Mouse (Mus musculus): Measurements from ENCODE around the gene Sft2d1.

DNA sequence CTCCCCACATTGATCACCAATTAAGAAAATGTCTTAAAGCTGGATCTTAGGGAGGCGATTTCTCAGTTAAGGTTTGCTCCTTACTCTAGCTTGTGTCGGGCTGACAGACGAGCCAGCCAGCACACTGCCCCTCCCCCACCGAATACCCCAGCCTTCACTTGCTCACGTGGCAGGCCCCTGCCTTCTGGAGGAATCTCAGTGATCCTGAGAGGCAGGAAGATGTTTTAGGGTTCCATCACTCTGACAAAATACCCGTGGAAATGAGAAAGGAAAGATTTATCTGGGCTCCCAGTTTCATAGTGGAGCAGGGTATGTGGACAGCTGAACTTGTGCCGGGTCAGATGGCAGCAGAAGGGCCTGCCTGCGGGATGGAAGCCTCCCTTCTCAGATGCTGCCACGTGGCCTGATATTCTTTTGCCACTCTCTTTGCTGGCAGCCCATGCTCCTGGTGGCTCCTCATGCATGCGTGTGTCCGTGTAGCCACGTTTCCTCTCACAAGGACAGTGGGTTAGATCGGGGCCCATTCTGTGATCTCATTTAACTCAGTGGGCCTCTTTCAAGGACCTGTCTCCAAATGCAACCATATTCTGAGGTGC is 59.8 kb downstream of the Sft2d1 start:
- no peak for TF ChIP-seq CTCF (IDR thresholded peaks at IDR 0.05 in 2 of 3, conservative IDR thresholded peaks at IDR 0.05 in 1 of 3; ENCODE audit: control insufficient read depth in 1 of 3, insufficient read depth in 1 of 3, low read depth in 2 of 3, low read length in 3 of 3, poor library complexity in 1 of 3, severe bottlenecking in 1 of 3)
- no peak for TF ChIP-seq POLR2A (IDR thresholded peaks at IDR 0.05; ENCODE audit: control insufficient read depth in 1 of 2, insufficient read depth in 1 of 2, low read depth in 1 of 2, low read length in 2 of 2, poor library complexity in 1 of 2)
- no peak for TF ChIP-seq CHD1 (IDR thresholded peaks at IDR 0.05; ENCODE audit: low read depth, low read length)
- no peak for TF ChIP-seq EP300 (IDR thresholded peaks at IDR 0.05; ENCODE audit: low read depth in 1 of 2, low read length in 2 of 2)
- TF ChIP-seq GATA1 (IDR thresholded peaks at IDR 0.05; ENCODE audit: low read depth, low read length) = no peak
- no peak for TF ChIP-seq USF1 (IDR thresholded peaks at IDR 0.05; ENCODE audit: low read depth, low read length)
- TF ChIP-seq USF2 (IDR thresholded peaks at IDR 0.05; ENCODE audit: borderline replicate concordance in 1 of 2, insufficient read depth in 1 of 2, low read depth in 1 of 2, low read length in 2 of 2) = no peak
- TF ChIP-seq SIN3A (IDR thresholded peaks at IDR 0.05; ENCODE audit: low read length) = no peak
- TF ChIP-seq NRF1 (IDR thresholded peaks at IDR 0.05; ENCODE audit: insufficient read depth, low read depth, low read length, poor library complexity, severe bottlenecking) = no peak
- TF ChIP-seq HCFC1 (IDR thresholded peaks at IDR 0.05; ENCODE audit: low read depth, low read length) = no peak

Data from MEL (cell line).